Mouse (Mus musculus) C2C12 (cell line): ENCODE measurements around the gene Olfr641. TPM values are rescaled to one million over a fixed set of nuclear protein-coding genes. Genes with fewer than 3 reads are reported as not detected.

Experiments used
- H3K27me3 ChIP-seq: one replicate; pipeline ENCODE4 v1.6.1; 2011; ENCODE audit not compliant: control insufficient read depth, insufficient read depth, insufficient read length
- H3K36me3 ChIP-seq: one replicate; pipeline ENCODE4 v1.6.1; 2011; ENCODE audit not compliant: control insufficient read depth, insufficient read depth
- H3K4me3 ChIP-seq: one replicate; pipeline ENCODE4 v1.5.1; 2011; ENCODE audit warnings: mild to moderate bottlenecking, control low read depth; ENCODE audit not compliant: poor library complexity, insufficient read depth, severe bottlenecking
- H3K79me2 ChIP-seq: one replicate; pipeline ENCODE4 v1.6.1; 2011; ENCODE audit not compliant: control insufficient read depth, insufficient read depth
- H3K79me3 ChIP-seq: one replicate; pipeline ENCODE4 v1.6.1; 2011; ENCODE audit warnings: low read depth, control low read depth
- H3ac ChIP-seq: one replicate; pipeline ENCODE3; 2011; ENCODE audit warnings: low read depth; ENCODE audit not compliant: control insufficient read depth, insufficient read length
- CEBPB ChIP-seq: IDR thresholded peaks from one replicate; pipeline ENCODE4 v1.6.1; 2011; ENCODE audit warnings: low read depth, mild to moderate bottlenecking, control low read depth, moderate library complexity
- CTCF ChIP-seq: IDR thresholded peaks from one replicate; pipeline ENCODE4 v1.5.1; 2011; ENCODE audit not compliant: control insufficient read depth, insufficient read depth, insufficient read length
- FOSL1 ChIP-seq: IDR thresholded peaks from one replicate; pipeline ENCODE4 v1.8.0; 2011; ENCODE audit warnings: mild to moderate bottlenecking, low read length; ENCODE audit not compliant: poor library complexity, insufficient read depth, severe bottlenecking
- MAX ChIP-seq: IDR thresholded peaks from one replicate; pipeline ENCODE4 v1.6.1; 2011; ENCODE audit warnings: mild to moderate bottlenecking, control low read depth
- MYOD1 ChIP-seq: IDR thresholded peaks from one replicate; pipeline ENCODE4 v1.6.1; 2011; ENCODE audit warnings: low read depth; ENCODE audit not compliant: control insufficient read depth, insufficient read length
- MYOG ChIP-seq: IDR thresholded peaks from one replicate; pipeline ENCODE4 v1.6.1; 2011; ENCODE audit not compliant: control insufficient read depth, insufficient read length; ENCODE audit errors: extremely low read depth
- USF1 ChIP-seq: IDR thresholded peaks from one replicate; pipeline ENCODE4 v1.6.1; 2011; ENCODE audit warnings: low read depth, mild to moderate bottlenecking, control low read depth, moderate library complexity
- long read RNA-seq, 2 experiments: library from polyadenylated mRNA; unstranded; transcript quantifications; one replicate each; pipeline ENCODE4 v2.0.0; 2019 to 2020
- polyA plus RNA-seq: library from polyadenylated mRNA; unstranded; fragments of >200 nt; fragmentation: generic; extraction: Trizol; gene quantifications from one replicate; pipeline ENCODE4 v1.2.1, GENCODE M21; 2012; ENCODE audit warnings: missing spikeins

Olfr641 gene
- polyA plus RNA-seq = not detected
- long read RNA-seq, experiment 1 = 0 reads
- long read RNA-seq, experiment 2 = 0 reads

DNA sequence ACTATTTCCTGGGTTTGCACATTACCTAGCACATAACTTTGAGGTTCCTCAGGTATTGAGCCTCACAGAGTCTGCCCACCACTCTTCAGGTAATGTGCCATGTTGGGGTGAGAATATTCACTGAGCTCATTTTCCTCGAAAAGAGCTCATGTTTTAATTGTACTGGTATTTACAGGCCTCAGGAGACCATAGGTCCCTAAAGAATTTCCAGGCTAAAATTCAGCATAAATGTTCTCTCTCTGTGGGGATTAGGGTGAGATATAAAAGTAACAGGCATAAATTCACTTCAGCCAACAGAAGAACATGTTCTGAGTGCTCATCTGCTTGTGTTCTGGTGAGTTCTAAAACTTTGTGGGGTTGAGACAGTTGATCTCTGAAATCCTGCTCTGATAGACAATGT is at the start of gene Olfr641:
TSS of gene Olfr641 (plus strand) at position 301 of the 400 bp plus-strand sequence.
- Histone ChIP-seq H3K4me3 (no peak within 1 kb of the TSS), H3K36me3 (no peaks in the 10 kb centered on the region), H3K27me3 (no peaks in the 10 kb centered on the region), H3K79me3 (no peaks in the 10 kb centered on the region), H3ac (no peak within 1 kb of the TSS), H3K79me2 (no peaks in the 10 kb centered on the region)
- no peak for TF ChIP-seq CTCF

DNA sequence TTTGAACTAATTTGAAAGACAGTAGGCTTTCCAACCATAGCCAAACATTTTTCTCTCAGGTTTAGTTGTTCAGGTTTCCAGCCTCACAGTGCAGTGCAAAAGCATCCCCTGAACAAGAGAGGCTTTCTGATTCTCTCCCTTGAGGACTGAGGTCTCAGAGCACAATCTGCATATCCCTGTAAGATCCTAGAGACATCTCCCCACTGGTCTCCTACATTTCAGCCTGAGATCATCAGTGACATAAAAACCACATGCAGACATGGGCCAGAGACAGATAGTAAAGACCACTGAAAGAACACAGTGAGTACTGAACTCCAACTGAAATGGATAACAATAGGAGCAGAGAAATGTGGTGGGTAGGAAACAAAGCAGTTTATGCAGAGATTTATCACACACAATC is 36.8 kb upstream of the Olfr641 start, which contains the start of gene Olfr638:
TSS of gene Olfr638 (plus strand) at position 301 of the 400 bp plus-strand sequence.
- Histone ChIP-seq H3ac (no peak within 1 kb of the TSS), H3K36me3 (no peaks in the 10 kb centered on the region), H3K79me2 (no peaks in the 10 kb centered on the region), H3K4me3 (no peak within 1 kb of the TSS), H3K79me3 (no peaks in the 10 kb centered on the region), H3K27me3 (no peaks in the 10 kb centered on the region)
- TF ChIP-seq MYOG (no peak), CEBPB (no peak)

GRCm38 (mm10) chr7:103999124-103999523 is 36.1 kb upstream of the Olfr641 start:
- Histone ChIP-seq H3ac (no peak overlapping the region), H3K79me2 (no peaks in the 10 kb centered on the region), H3K36me3 (no peaks in the 10 kb centered on the region), H3K27me3 (no peaks in the 10 kb centered on the region), H3K79me3 (no peaks in the 10 kb centered on the region), H3K4me3 (no peak overlapping the region)
- TF ChIP-seq MYOG = no peak
- no peak for TF ChIP-seq USF1

GRCm38 (mm10) chr7:104017203-104017602 is 18.0 kb upstream of the Olfr641 start, which contains the start of gene Olfr639:
TSS of gene Olfr639 (minus strand) at chr7:104017303.
- Histone ChIP-seq H3K79me3 (no peaks in the 10 kb centered on the region), H3ac (no peak within 1 kb of the TSS), H3K27me3 (no peaks in the 10 kb centered on the region), H3K79me2 (no peaks in the 10 kb centered on the region), H3K4me3 (no peak within 1 kb of the TSS), H3K36me3 (no peaks in the 10 kb centered on the region)
- no peak for TF ChIP-seq MYOG
- TF ChIP-seq MAX = no peak
- no peak for TF ChIP-seq CEBPB
- no peak for TF ChIP-seq CTCF
- TF ChIP-seq FOSL1 = no peak
- TF ChIP-seq MYOD1 = no peak
- no peak for TF ChIP-seq USF1

GRCm38 (mm10) chr7:104018953-104019352 is 16.3 kb upstream of the Olfr641 start:
- Histone ChIP-seq H3K27me3 (no peaks in the 10 kb centered on the region), H3K79me2 (no peaks in the 10 kb centered on the region), H3K36me3 (no peaks in the 10 kb centered on the region), H3K79me3 (no peaks in the 10 kb centered on the region), H3K4me3 (no peak overlapping the region), H3ac (no peak overlapping the region)
- TF ChIP-seq MYOD1 = no peak
- TF ChIP-seq CEBPB = no peak

- TF ChIP-seq CEBPB (no peak), FOSL1 (no peak), USF1 (no peak), MAX (no peak), CTCF (no peak), MYOD1 (no peak), MYOG (no peak)
- no peak overlapping the region for H3ac ChIP-seq
- H3K79me2 ChIP-seq = no peaks in the 10 kb centered on the region
Observed at GRCm38 (mm10) chr7:104021651-104022050, 13.6 kb upstream of the Olfr641 start.

More at GRCm38 (mm10) chr7:104021651-104022050, 13.6 kb upstream of the Olfr641 start:
- Histone ChIP-seq H3K79me3 (no peaks in the 10 kb centered on the region), H3K4me3 (no peak overlapping the region), H3K27me3 (no peaks in the 10 kb centered on the region), H3K36me3 (no peaks in the 10 kb centered on the region)
